Mouse (Mus musculus): ENCODE data around the gene Ttc30b. TPM values are rescaled to one million over a fixed set of nuclear protein-coding genes. Genes with fewer than 3 reads are reported as not detected.

Gene Ttc30b
- polyA plus RNA-seq, 1 experiment, result 9.6 TPM

GRCm38 (mm10) chr2:75974131-75974530 is 35.7 kb upstream of the Ttc30b start:
- H3K4me1 ChIP-seq (ENCODE audit: control insufficient read depth, insufficient read depth, low read length), result no peaks in the 10 kb centered on the region
- no peak for TF ChIP-seq POLR2A (IDR thresholded peaks at IDR 0.05; ENCODE audit: extremely low read depth, insufficient read depth, low read length)
- no peak for TF ChIP-seq CTCF (IDR thresholded peaks at IDR 0.05; ENCODE audit: extremely low read depth, insufficient read depth, low read length)
- no peak overlapping the region for H3K4me3 ChIP-seq (ENCODE audit: insufficient read depth, low read length)
- no peak overlapping the region for H3K27ac ChIP-seq (ENCODE audit: insufficient read depth, low read length)

GRCm38 (mm10) chr2:75964972-75965371 is 26.6 kb upstream of the Ttc30b start:
- H3K4me1 ChIP-seq (ENCODE audit: control insufficient read depth, insufficient read depth, low read length), result no peaks in the 10 kb centered on the region
- no peak overlapping the region for H3K4me3 ChIP-seq (ENCODE audit: insufficient read depth, low read length)
- no peak overlapping the region for H3K27ac ChIP-seq (ENCODE audit: insufficient read depth, low read length)
- TF ChIP-seq CTCF (IDR thresholded peaks at IDR 0.05; ENCODE audit: extremely low read depth, insufficient read depth, low read length) (peak; percentile 55), POLR2A (IDR thresholded peaks at IDR 0.05; ENCODE audit: extremely low read depth, insufficient read depth, low read length) (no peak)

- H3K4me3 ChIP-seq (ENCODE audit: insufficient read depth, low read length), result no peak overlapping the region
- H3K4me1 ChIP-seq (ENCODE audit: control insufficient read depth, insufficient read depth, low read length), result no peaks in the 10 kb centered on the region
- H3K27ac ChIP-seq (ENCODE audit: insufficient read depth, low read length), result no peak overlapping the region
- TF ChIP-seq POLR2A (IDR thresholded peaks at IDR 0.05; ENCODE audit: extremely low read depth, insufficient read depth, low read length) (no peak), CTCF (IDR thresholded peaks at IDR 0.05; ENCODE audit: extremely low read depth, insufficient read depth, low read length) (peak; percentile 60)
Observed at GRCm38 (mm10) chr2:75964512-75964911, 26.1 kb upstream of the Ttc30b start.

GRCm38 (mm10) chr2:75964051-75964450 is 25.7 kb upstream of the Ttc30b start:
- no peak overlapping the region for H3K27ac ChIP-seq (ENCODE audit: insufficient read depth, low read length)
- TF ChIP-seq CTCF (IDR thresholded peaks at IDR 0.05; ENCODE audit: extremely low read depth, insufficient read depth, low read length) (no peak), POLR2A (IDR thresholded peaks at IDR 0.05; ENCODE audit: extremely low read depth, insufficient read depth, low read length) (no peak)
- no peak overlapping the region for H3K4me3 ChIP-seq (ENCODE audit: insufficient read depth, low read length)
- no peaks in the 10 kb centered on the region for H3K4me1 ChIP-seq (ENCODE audit: control insufficient read depth, insufficient read depth, low read length)

- no peak overlapping the region for H3K27ac ChIP-seq (ENCODE audit: insufficient read depth, low read length)
- TF ChIP-seq POLR2A (IDR thresholded peaks at IDR 0.05; ENCODE audit: extremely low read depth, insufficient read depth, low read length) (no peak), CTCF (IDR thresholded peaks at IDR 0.05; ENCODE audit: extremely low read depth, insufficient read depth, low read length) (no peak)
- no peak overlapping the region for H3K4me3 ChIP-seq (ENCODE audit: insufficient read depth, low read length)
Observed at GRCm38 (mm10) chr2:75963211-75963840, 24.9 kb upstream of the Ttc30b start.

GRCm38 (mm10) chr2:75960366-75961330 is 22.3 kb upstream of the Ttc30b start:
- H3K27ac ChIP-seq (ENCODE audit: insufficient read depth, low read length), result no peak overlapping the region
- no peaks in the 10 kb centered on the region; the same call in 1 of the 2 replicates for H3K4me1 ChIP-seq (ENCODE audit: control insufficient read depth, insufficient read depth, low read length)
- TF ChIP-seq CTCF (IDR thresholded peaks at IDR 0.05; ENCODE audit: extremely low read depth, insufficient read depth, low read length) (no peak), POLR2A (IDR thresholded peaks at IDR 0.05; ENCODE audit: extremely low read depth, insufficient read depth, low read length) (no peak)
- H3K4me3 ChIP-seq (ENCODE audit: insufficient read depth, low read length), result no peak overlapping the region

More at GRCm38 (mm10) chr2:75963211-75963840, 24.9 kb upstream of the Ttc30b start:
- H3K4me1 ChIP-seq (ENCODE audit: control insufficient read depth, insufficient read depth, low read length), result no peaks in the 10 kb centered on the region

- Histone ChIP-seq H3K4me1 (ENCODE audit: control insufficient read depth, insufficient read depth, low read length) (no peaks in the 10 kb centered on the region; the same call in 1 of the 2 replicates), H3K4me3 (ENCODE audit: insufficient read depth, low read length) (no peak overlapping the region), H3K27ac (ENCODE audit: insufficient read depth, low read length) (no peak overlapping the region)
- TF ChIP-seq POLR2A (IDR thresholded peaks at IDR 0.05; ENCODE audit: extremely low read depth, insufficient read depth, low read length), result no peak
- TF ChIP-seq CTCF (IDR thresholded peaks at IDR 0.05; ENCODE audit: extremely low read depth, insufficient read depth, low read length), result no peak
Observed at GRCm38 (mm10) chr2:75959850-75960365, 21.5 kb upstream of the Ttc30b start.

GRCm38 (mm10) chr2:75959183-75959849 is 20.9 kb upstream of the Ttc30b start:
- TF ChIP-seq CTCF (IDR thresholded peaks at IDR 0.05; ENCODE audit: extremely low read depth, insufficient read depth, low read length) (no peak), POLR2A (IDR thresholded peaks at IDR 0.05; ENCODE audit: extremely low read depth, insufficient read depth, low read length) (no peak)
- no peak overlapping the region for H3K4me3 ChIP-seq (ENCODE audit: insufficient read depth, low read length)
- H3K27ac ChIP-seq (ENCODE audit: insufficient read depth, low read length), result no peak overlapping the region

GRCm38 (mm10) chr2:75955709-75956108 is 17.3 kb upstream of the Ttc30b start:
- no peaks in the 10 kb centered on the region; the same call in 1 of the 2 replicates for H3K4me1 ChIP-seq (ENCODE audit: control insufficient read depth, insufficient read depth, low read length)
- H3K4me3 ChIP-seq (ENCODE audit: insufficient read depth, low read length), result no peak overlapping the region
- TF ChIP-seq CTCF (IDR thresholded peaks at IDR 0.05; ENCODE audit: extremely low read depth, insufficient read depth, low read length) (no peak), POLR2A (IDR thresholded peaks at IDR 0.05; ENCODE audit: extremely low read depth, insufficient read depth, low read length) (no peak)
- H3K27ac ChIP-seq (ENCODE audit: insufficient read depth, low read length), result no peak overlapping the region

More at GRCm38 (mm10) chr2:75959183-75959849, 20.9 kb upstream of the Ttc30b start:
- H3K4me1 ChIP-seq (ENCODE audit: control insufficient read depth, insufficient read depth, low read length), result no peaks in the 10 kb centered on the region; the same call in 1 of the 2 replicates

All from cortical plate, adult 2 months (tissue).